Mouse (Mus musculus): ENCODE data around the gene Commd2. TPM values are rescaled to one million over a fixed set of nuclear protein-coding genes. Genes with fewer than 3 reads are reported as not detected.
A peak's percentile ranks its signal among the peaks of the same experiment; 100 is the strongest.

Gene Commd2
- polyA plus RNA-seq, 1 experiment from 2014 or later: 102 TPM

- Histone ChIP-seq H3K27ac (ENCODE audit: low read depth) (no peak overlapping the region), H3K36me3 (ENCODE audit: insufficient read depth) (no peaks in the 10 kb centered on the region), H3K4me2 (no peak overlapping the region), H3K4me3 (ENCODE audit: low read depth, low read length) (no peak overlapping the region), H3K9ac (no peak overlapping the region), H3K4me1 (ENCODE audit: insufficient read depth) (no peaks in the 10 kb centered on the region; the same call in 1 of the 2 replicates), H3K27me3 (ENCODE audit: insufficient read depth, low read length) (no peaks in the 10 kb centered on the region), H3K9me3 (ENCODE audit: low read depth, low read length) (no peaks in the 10 kb centered on the region)
- WGBS: 68% methylated on average over 4 of the region's 4 CpGs
- no peak for ATAC-seq (ENCODE audit: insufficient read depth)
- TF ChIP-seq CTCF (IDR thresholded peaks at IDR 0.05; ENCODE audit: low read depth): no peak
- peak; percentile 30 for DNase-seq
Observed at GRCm38 (mm10) chr3:57673586-57673985, 22.1 kb upstream of the Commd2 start.

GRCm38 (mm10) chr3:57667054-57667723 is 15.7 kb upstream of the Commd2 start:
- H3K27me3 ChIP-seq (ENCODE audit: insufficient read depth, low read length): no peaks in the 10 kb centered on the region
- WGBS: 27% methylated on average over 14 of the region's 14 CpGs
- no peaks in the 10 kb centered on the region for H3K36me3 ChIP-seq (ENCODE audit: insufficient read depth)
- H3K27ac ChIP-seq (ENCODE audit: low read depth): no peak overlapping the region
- H3K4me1 ChIP-seq (ENCODE audit: insufficient read depth): no peaks in the 10 kb centered on the region
- peak overlapping the region; percentile 49 for H3K4me2 ChIP-seq
- no peak overlapping the region for H3K9ac ChIP-seq
- DNase-seq (peak; percentile 96), ATAC-seq (ENCODE audit: insufficient read depth) (peak; percentile 72)
- TF ChIP-seq CTCF (IDR thresholded peaks at IDR 0.05; ENCODE audit: low read depth): peak; percentile 78
- no peak overlapping the region for H3K4me3 ChIP-seq (ENCODE audit: low read depth, low read length)
- H3K9me3 ChIP-seq (ENCODE audit: low read depth, low read length): no peaks in the 10 kb centered on the region

- H3K9me3 ChIP-seq (ENCODE audit: low read depth, low read length): no peaks in the 10 kb centered on the region
- no peak for ATAC-seq (ENCODE audit: insufficient read depth)
- no peak for DNase-seq
- no peak for TF ChIP-seq CTCF (IDR thresholded peaks at IDR 0.05; ENCODE audit: low read depth)
- no peaks in the 10 kb centered on the region for H3K36me3 ChIP-seq (ENCODE audit: insufficient read depth)
- 86% methylated on average over 5 of the region's 5 CpGs for WGBS
- H3K9ac ChIP-seq: no peak overlapping the region
- no peak overlapping the region for H3K27ac ChIP-seq (ENCODE audit: low read depth)
- no peak overlapping the region for H3K4me3 ChIP-seq (ENCODE audit: low read depth, low read length)
- no peak overlapping the region for H3K4me2 ChIP-seq
- H3K4me1 ChIP-seq (ENCODE audit: insufficient read depth): no peaks in the 10 kb centered on the region
- no peaks in the 10 kb centered on the region for H3K27me3 ChIP-seq (ENCODE audit: insufficient read depth, low read length)
Observed at GRCm38 (mm10) chr3:57665880-57666279, 14.4 kb upstream of the Commd2 start.

- no peak for DNase-seq
Observed at GRCm38 (mm10) chr3:57664682-57665081, 13.2 kb upstream of the Commd2 start.

GRCm38 (mm10) chr3:57663731-57664130 is 12.2 kb upstream of the Commd2 start:
- Histone ChIP-seq H3K4me1 (ENCODE audit: insufficient read depth) (no peaks in the 10 kb centered on the region), H3K4me3 (ENCODE audit: low read depth, low read length) (no peak overlapping the region), H3K36me3 (ENCODE audit: insufficient read depth) (no peaks in the 10 kb centered on the region), H3K27me3 (ENCODE audit: insufficient read depth, low read length) (no peaks in the 10 kb centered on the region), H3K9me3 (ENCODE audit: low read depth, low read length) (no peaks in the 10 kb centered on the region), H3K9ac (no peak overlapping the region), H3K27ac (ENCODE audit: low read depth) (no peak overlapping the region), H3K4me2 (no peak overlapping the region)
- ATAC-seq (ENCODE audit: insufficient read depth) (no peak), DNase-seq (peak; percentile 91)
- TF ChIP-seq CTCF (IDR thresholded peaks at IDR 0.05; ENCODE audit: low read depth): peak; percentile 71
- 18% methylated on average over 6 of the region's 6 CpGs for WGBS

More at GRCm38 (mm10) chr3:57664682-57665081, 13.2 kb upstream of the Commd2 start:
- no peak for ATAC-seq (ENCODE audit: insufficient read depth)
- Histone ChIP-seq H3K9ac (no peak overlapping the region), H3K4me2 (no peak overlapping the region), H3K4me1 (ENCODE audit: insufficient read depth) (no peaks in the 10 kb centered on the region), H3K36me3 (ENCODE audit: insufficient read depth) (no peaks in the 10 kb centered on the region), H3K27ac (ENCODE audit: low read depth) (no peak overlapping the region), H3K9me3 (ENCODE audit: low read depth, low read length) (no peaks in the 10 kb centered on the region), H3K4me3 (ENCODE audit: low read depth, low read length) (no peak overlapping the region), H3K27me3 (ENCODE audit: insufficient read depth, low read length) (no peaks in the 10 kb centered on the region)
- TF ChIP-seq CTCF (IDR thresholded peaks at IDR 0.05; ENCODE audit: low read depth): no peak
- 54% methylated on average over 10 of the region's 10 CpGs for WGBS

- ATAC-seq (ENCODE audit: insufficient read depth) (no peak), DNase-seq (no peak)
- Histone ChIP-seq H3K27ac (ENCODE audit: low read depth) (no peak overlapping the region), H3K9me3 (ENCODE audit: low read depth, low read length) (no peaks in the 10 kb centered on the region), H3K9ac (no peak overlapping the region), H3K4me3 (ENCODE audit: low read depth, low read length) (no peak overlapping the region), H3K36me3 (ENCODE audit: insufficient read depth) (no peaks in the 10 kb centered on the region), H3K27me3 (ENCODE audit: insufficient read depth, low read length) (no peaks in the 10 kb centered on the region), H3K4me2 (no peak overlapping the region), H3K4me1 (ENCODE audit: insufficient read depth) (no peaks in the 10 kb centered on the region)
- 60% methylated on average over 6 of the region's 6 CpGs for WGBS
- TF ChIP-seq CTCF (IDR thresholded peaks at IDR 0.05; ENCODE audit: low read depth): no peak
Observed at GRCm38 (mm10) chr3:57658608-57659007, 7.1 kb upstream of the Commd2 start.

- Histone ChIP-seq H3K4me1 (ENCODE audit: insufficient read depth) (0 out of 2 replicates have a peak, but pooled peaks cover 3% of the 10 kb centered on the region), H3K9me3 (ENCODE audit: low read depth, low read length) (no peaks in the 10 kb centered on the region), H3K27ac (ENCODE audit: low read depth) (no peak overlapping the region), H3K27me3 (ENCODE audit: insufficient read depth, low read length) (no peaks in the 10 kb centered on the region), H3K9ac (no peak overlapping the region), H3K4me2 (no peak overlapping the region), H3K4me3 (ENCODE audit: low read depth, low read length) (no peak overlapping the region), H3K36me3 (ENCODE audit: insufficient read depth) (peaks cover 5% of the 10 kb centered on the region)
- DNase-seq (no peak), ATAC-seq (ENCODE audit: insufficient read depth) (no peak)
- WGBS: 75% methylated on average over 3 of the region's 3 CpGs
- no peak for TF ChIP-seq CTCF (IDR thresholded peaks at IDR 0.05; ENCODE audit: low read depth)
Observed at GRCm38 (mm10) chr3:57653646-57654045, 2.1 kb upstream of the Commd2 start.

All from lung, embryonic 14.5 days (tissue).